Mouse (Mus musculus): ENCODE results near the gene Arl8b.

GRCm38 (mm10) chr6:108781865-108782264 lies 1.0 kb upstream of the Arl8b start:
- TF ChIP-seq CTCF (conservative IDR thresholded peaks at IDR 0.05; ENCODE audit: low read length) = no peak
- TF ChIP-seq POU5F1 (IDR thresholded peaks at IDR 0.05; ENCODE audit: borderline replicate concordance, low read length) = no peak
